Mouse (Mus musculus): ENCODE measurements at regions not wholly inside any gene's neighbourhood (a gene's known extent, or its start where the extent isn't known, plus 50 kb on each side); places are given as distances from the start of the nearest gene placed in this dataset.
A peak's percentile ranks its signal among the peaks of the same experiment; 100 is the strongest.

GRCm38 (mm10) chr6:117416461-117416860 is 248.1 kb downstream of the Cxcl12 start:
- ATAC-seq (ENCODE audit: low TSS enrichment) = no peak

- no peak for ATAC-seq (ENCODE audit: low TSS enrichment)
These were observed 254.7 kb downstream of the Cxcl12 start for GRCm38 (mm10) chr6:117422846-117423573.

GRCm38 (mm10) chr6:117426363-117426762 is 258.0 kb downstream of the Cxcl12 start:
- ATAC-seq (ENCODE audit: low TSS enrichment) = no peak

- no peak for ATAC-seq (ENCODE audit: low TSS enrichment)
These were observed 259.2 kb downstream of the Cxcl12 start for GRCm38 (mm10) chr6:117427351-117428142.

- ATAC-seq (ENCODE audit: low TSS enrichment) = no peak
These were observed 260.1 kb downstream of the Cxcl12 start for GRCm38 (mm10) chr6:117428441-117428840.

GRCm38 (mm10) chr6:117430876-117431781 is 262.8 kb downstream of the Cxcl12 start:
- ATAC-seq (ENCODE audit: low TSS enrichment) = peak; percentile 99

- ATAC-seq (ENCODE audit: low TSS enrichment) = no peak
These were observed 268.5 kb downstream of the Cxcl12 start for GRCm38 (mm10) chr6:117436851-117437250.

- no peak for ATAC-seq (ENCODE audit: low TSS enrichment)
These were observed 269.2 kb downstream of the Cxcl12 start for GRCm38 (mm10) chr6:117437411-117438101.

- ATAC-seq (ENCODE audit: low TSS enrichment) = no peak
These were observed 280.3 kb downstream of the Cxcl12 start for GRCm38 (mm10) chr6:117448652-117449051.

- no peak for ATAC-seq (ENCODE audit: low TSS enrichment)
These were observed 282.7 kb downstream of the Cxcl12 start for GRCm38 (mm10) chr6:117451001-117451400.

- no peak for ATAC-seq (ENCODE audit: low TSS enrichment)
These were observed 291.9 kb downstream of the Cxcl12 start for GRCm38 (mm10) chr6:117460193-117460592.

- ATAC-seq (ENCODE audit: low TSS enrichment) = no peak
These were observed 296.8 kb downstream of the Cxcl12 start for GRCm38 (mm10) chr6:117465165-117465564.

- no peak for ATAC-seq (ENCODE audit: low TSS enrichment)
These were observed 297.4 kb downstream of the Cxcl12 start for GRCm38 (mm10) chr6:117465606-117466174.

GRCm38 (mm10) chr6:117479376-117479775 is 311.0 kb downstream of the Cxcl12 start:
- ATAC-seq (ENCODE audit: low TSS enrichment) = no peak

GRCm38 (mm10) chr6:117480396-117480795 is 312.1 kb downstream of the Cxcl12 start:
- ATAC-seq (ENCODE audit: low TSS enrichment) = no peak

GRCm38 (mm10) chr6:117489161-117489560 is 320.8 kb downstream of the Cxcl12 start:
- ATAC-seq (ENCODE audit: low TSS enrichment) = no peak

- no peak for ATAC-seq (ENCODE audit: low TSS enrichment)
These were observed 321.5 kb downstream of the Cxcl12 start for GRCm38 (mm10) chr6:117489761-117490396.

GRCm38 (mm10) chr6:117494971-117495370 is 326.6 kb downstream of the Cxcl12 start:
- ATAC-seq (ENCODE audit: low TSS enrichment) = no peak

GRCm38 (mm10) chr6:117497337-117497736 is 329.0 kb downstream of the Cxcl12 start:
- ATAC-seq (ENCODE audit: low TSS enrichment) = no peak

GRCm38 (mm10) chr6:117497904-117498303 is 329.6 kb downstream of the Cxcl12 start:
- no peak for ATAC-seq (ENCODE audit: low TSS enrichment)

- no peak for ATAC-seq (ENCODE audit: low TSS enrichment)
These were observed 334.0 kb downstream of the Cxcl12 start for GRCm38 (mm10) chr6:117502346-117502745.

Data from frontal cortex, adult (tissue).